Mouse (Mus musculus) thymus, adult 2 months (tissue): ENCODE data around the gene Pom121l2.

ENCODE experiments used
- CTCF ChIP-seq: fragments of 200-500 bp; IDR thresholded peaks from 2 replicates; pipeline ENCODE4 v1.5.1; 2012; ENCODE audit warnings: mild to moderate bottlenecking, control low read depth, low read length, moderate library complexity, borderline replicate concordance; ENCODE audit not compliant: control insufficient read depth, poor library complexity, insufficient read depth; ENCODE audit errors: extremely low read depth
- POLR2A ChIP-seq: fragments of 200-500 bp; IDR thresholded peaks from 2 replicates; pipeline ENCODE4 v1.6.1; 2012; ENCODE audit warnings: mild to moderate bottlenecking, low read length, control low read depth, moderate library complexity; ENCODE audit not compliant: control insufficient read depth, poor library complexity, insufficient read depth; ENCODE audit errors: extremely low read depth

DNA sequence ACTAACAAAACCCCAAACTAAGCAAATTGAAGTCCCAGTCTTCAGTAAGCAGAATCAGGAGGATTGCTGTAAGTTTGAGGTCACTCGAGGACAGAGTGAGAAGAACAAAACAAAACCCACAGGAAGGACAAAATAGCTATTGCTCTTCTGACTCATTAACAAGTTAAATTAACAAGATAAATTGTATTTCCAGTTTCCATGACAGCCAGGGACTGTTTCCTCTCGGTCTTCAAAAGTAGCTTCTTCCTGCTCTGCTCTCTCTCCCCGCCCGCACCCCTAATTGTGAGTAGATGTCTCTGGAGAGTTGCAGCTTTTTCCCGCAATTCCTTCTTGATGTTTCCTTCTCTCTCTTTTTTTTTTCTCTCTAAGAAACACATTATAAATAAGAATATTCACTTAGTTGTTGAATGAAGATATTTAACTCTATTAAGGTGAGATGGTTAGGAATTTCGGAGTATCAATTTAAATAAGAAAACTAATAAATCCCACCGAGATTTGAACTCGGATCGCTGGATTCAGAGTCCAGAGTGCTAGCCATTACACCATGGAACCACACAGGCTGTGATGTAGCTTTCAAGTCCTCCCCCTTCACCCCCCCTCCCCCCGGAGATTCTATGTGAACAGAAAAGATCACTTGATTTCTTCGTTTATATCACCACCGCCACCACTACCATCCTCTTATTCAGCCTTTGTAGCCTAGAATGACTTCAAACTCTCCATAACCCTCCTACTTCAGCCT lies 15.3 kb downstream of the Pom121l2 start:
- TF ChIP-seq POLR2A (no peak), CTCF (no peak)
